Mouse (Mus musculus) heart, postnatal 0 days (tissue): Measurements from ENCODE around the gene Son. TPM values are rescaled to one million over a fixed set of nuclear protein-coding genes. Genes with fewer than 3 reads are reported as not detected.

Experiments used
- ATAC-seq: fragments of 200-750 bp; cut with Nextera tagmentation; 2 replicates; pipeline ENCODE4 v1.8.0; 2017; ENCODE audit warnings: low read depth, moderate number of reproducible peaks, moderate library complexity; ENCODE audit not compliant: insufficient read depth
- DNase-seq: peaks from one replicate; pipeline ENCODE4 v3.0.0-alpha.2; 2016; ENCODE audit warnings: low spot score
- H3K27ac ChIP-seq: fragments of 300-500 bp; sonication (generic); 2 replicates; pipeline ENCODE4 v1.5.1; 2014; ENCODE audit warnings: low read depth, mild to moderate bottlenecking
- H3K27me3 ChIP-seq: fragments of 300-500 bp; sonication (generic); 2 replicates; pipeline ENCODE4 v1.6.1; 2014; ENCODE audit warnings: low read length, mixed read lengths; ENCODE audit not compliant: control insufficient read depth, insufficient read depth
- H3K36me3 ChIP-seq: fragments of 300-500 bp; sonication (generic); replicated peaks from 2 replicates; pipeline ENCODE4 v1.6.1; 2014; ENCODE audit warnings: low read length, mixed read lengths; ENCODE audit not compliant: control insufficient read depth, insufficient read depth
- H3K4me1 ChIP-seq: fragments of 300-500 bp; sonication (generic); 2 replicates; pipeline ENCODE4 v1.6.1; 2014; ENCODE audit warnings: antibody characterized with exemption; ENCODE audit not compliant: control insufficient read depth, insufficient read depth
- H3K4me2 ChIP-seq: fragments of 300-500 bp; sonication (generic); 2 replicates; pipeline ENCODE4 v1.6.1; 2014; ENCODE audit warnings: low read depth, mild to moderate bottlenecking, low read length, moderate library complexity
- H3K4me3 ChIP-seq: fragments of 300-500 bp; sonication (generic); 2 replicates; pipeline ENCODE4 v1.5.1; 2014; ENCODE audit warnings: low read depth, low read length
- H3K9ac ChIP-seq: fragments of 300-500 bp; sonication (generic); replicated peaks from 2 replicates; pipeline ENCODE4 v1.6.1; 2014; ENCODE audit warnings: low read depth, low read length, mixed read lengths
- H3K9me3 ChIP-seq: fragments of 300-500 bp; sonication (generic); replicated peaks from 2 replicates; pipeline ENCODE4 v1.6.1; 2016; ENCODE audit warnings: low read length; ENCODE audit not compliant: control insufficient read depth
- CTCF ChIP-seq: IDR thresholded peaks from 2 replicates; pipeline ENCODE4 v1.5.1; 2016; ENCODE audit warnings: antibody characterized with exemption, control low read depth, low read depth
- EP300 ChIP-seq: IDR thresholded peaks from 2 replicates; pipeline ENCODE4 v1.6.1; 2016; ENCODE audit warnings: antibody characterized with exemption, low read depth
- WGBS: fragments of 180-500 bp; shearing (Covaris S2); extraction: QIAGEN DNeasy Blood & Tissue Kit; methylation state at CpG from one replicate; pipeline ENCODE4 v1.1.7; 2014; 5-methylcytosine and 5-hydroxymethylcytosine counted together
- polyA plus RNA-seq: library from polyadenylated mRNA; unstranded; fragments of >200 nt; fragmentation: Nextera tagmentation; extraction: Ambion mirVana; gene quantifications from 2 replicates; pipeline ENCODE4 v1.2.1, GENCODE M21; 2015
- total RNA-seq: library from RNA; depleted of rRNA; stranded (reverse); fragments of >200 nt; gene quantifications from 2 replicates; pipeline ENCODE4 v1.2.3, GENCODE M21; 2014; ENCODE audit warnings: low replicate concordance

The Son gene
- total and polyA plus RNA-seq, 2 experiments from 2014 or later: 69.1 to 243 TPM

GRCm38 (mm10) chr16:91618511-91619501 is 28.5 kb upstream of the Son start, which contains the start of gene Dnajc28:
Dnajc28 (minus strand) TSS chr16:91619026.
- DNase-seq: peak; percentile 82
- 10% methylated on average over 39 of the region's 39 CpGs for WGBS
- TF ChIP-seq CTCF (no peak), EP300 (no peak)
- peak within 1 kb of the TSS; percentile 56 for H3K9ac ChIP-seq
- no peaks in the 10 kb centered on the region for H3K4me1 ChIP-seq
- H3K27me3 ChIP-seq: no peaks in the 10 kb centered on the region
- peak; percentile 88 for ATAC-seq
- H3K36me3 ChIP-seq: peaks cover 31% of the 10 kb centered on the region
- no peak within 1 kb of the TSS for H3K27ac ChIP-seq
- H3K4me3 ChIP-seq: peak within 1 kb of the TSS; percentile 57
- H3K9me3 ChIP-seq: no peaks in the 10 kb centered on the region
- H3K4me2 ChIP-seq: peak within 1 kb of the TSS; percentile 78

GRCm38 (mm10) chr16:91620185-91620584 is 27.1 kb upstream of the Son start:
- ATAC-seq (no peak), DNase-seq (no peak)
- H3K9ac ChIP-seq: no peak overlapping the region
- no peak overlapping the region for H3K4me3 ChIP-seq
- no peaks in the 10 kb centered on the region for H3K9me3 ChIP-seq
- H3K4me1 ChIP-seq: no peaks in the 10 kb centered on the region
- WGBS: 83% methylated on average over 5 of the region's 5 CpGs
- TF ChIP-seq EP300 (no peak), CTCF (no peak)
- peaks cover 43% of the 10 kb centered on the region for H3K36me3 ChIP-seq
- no peak overlapping the region for H3K27ac ChIP-seq
- H3K4me2 ChIP-seq: no peak overlapping the region
- H3K27me3 ChIP-seq: no peaks in the 10 kb centered on the region

DNA sequence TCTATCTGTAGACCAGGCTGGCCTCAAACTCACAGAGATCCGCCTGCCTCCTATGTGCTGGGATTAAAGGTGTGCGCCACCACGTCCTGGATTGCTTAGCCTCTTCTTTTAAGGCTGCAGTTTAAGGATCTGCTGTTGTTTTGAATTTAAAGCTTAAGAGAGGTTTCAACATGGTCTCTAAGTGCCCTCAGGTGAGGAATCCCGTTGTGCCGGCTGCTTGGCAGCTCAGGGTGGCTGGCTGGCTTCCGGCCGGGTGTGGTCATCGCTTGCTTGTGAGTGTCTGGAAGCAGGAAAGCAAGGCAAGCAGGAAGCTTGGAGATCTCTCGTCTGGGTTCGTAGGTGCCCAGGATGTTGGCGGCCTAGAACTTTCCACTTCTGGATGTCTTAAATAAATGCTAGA is 26.3 kb upstream of the Son start:
- Histone ChIP-seq H3K36me3 (peaks cover 51% of the 10 kb centered on the region), H3K4me3 (no peak overlapping the region), H3K27me3 (no peaks in the 10 kb centered on the region), H3K9me3 (no peaks in the 10 kb centered on the region), H3K4me2 (no peak overlapping the region), H3K27ac (no peak overlapping the region), H3K9ac (no peak overlapping the region), H3K4me1 (no peaks in the 10 kb centered on the region)
- 86% methylated on average over 11 of the region's 11 CpGs for WGBS
- ATAC-seq: no peak
- no peak for DNase-seq
- TF ChIP-seq CTCF (no peak), EP300 (no peak)

DNA sequence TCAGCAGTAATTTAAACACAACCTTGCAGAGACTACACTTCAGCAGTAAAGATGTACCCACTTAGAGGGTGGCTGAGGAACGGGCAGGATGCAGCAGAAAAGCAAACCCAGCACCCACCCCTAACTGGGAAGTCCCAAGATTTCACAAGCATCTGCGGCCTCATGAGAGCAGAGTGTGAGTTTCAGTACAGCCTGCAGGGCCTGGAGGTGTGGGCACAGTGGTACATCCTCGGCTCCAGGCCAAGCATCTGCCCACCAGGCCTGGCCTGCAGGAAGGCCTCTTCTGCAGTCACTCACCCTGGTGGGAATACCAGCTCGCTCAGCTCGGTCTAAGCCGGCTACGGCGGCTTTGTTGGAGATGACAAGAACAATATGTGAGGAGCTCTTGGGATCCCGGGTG is 24.2 kb upstream of the Son start:
- Histone ChIP-seq H3K27ac (no peak overlapping the region), H3K4me3 (no peak overlapping the region), H3K36me3 (peaks cover 63% of the 10 kb centered on the region), H3K9me3 (no peaks in the 10 kb centered on the region), H3K4me1 (no peaks in the 10 kb centered on the region), H3K27me3 (no peaks in the 10 kb centered on the region), H3K4me2 (no peak overlapping the region), H3K9ac (no peak overlapping the region)
- WGBS: 91% methylated on average over 9 of the region's 9 CpGs
- ATAC-seq: no peak
- TF ChIP-seq EP300 (no peak), CTCF (no peak)
- DNase-seq: no peak

- TF ChIP-seq EP300 (no peak), CTCF (no peak)
- ATAC-seq (no peak), DNase-seq (no peak)
- 73% methylated on average over 7 of the region's 7 CpGs for WGBS
- Histone ChIP-seq H3K9me3 (no peaks in the 10 kb centered on the region), H3K27me3 (no peaks in the 10 kb centered on the region), H3K4me3 (no peak overlapping the region), H3K4me1 (no peaks in the 10 kb centered on the region), H3K36me3 (peaks cover 68% of the 10 kb centered on the region), H3K9ac (no peak overlapping the region), H3K27ac (no peak overlapping the region), H3K4me2 (no peak overlapping the region)
These were observed 19.5 kb upstream of the Son start for GRCm38 (mm10) chr16:91627831-91628230.
